Mouse (Mus musculus): ENCODE measurements around the gene Ptges3l. TPM values are rescaled to one million over a fixed set of nuclear protein-coding genes. Genes with fewer than 3 reads are reported as not detected.
"Not testable (repeated sequence)": the region's sequence is repeated elsewhere in the genome, so short reads cannot be mapped to it uniquely, and the experiment has no call there.

Gene Ptges3l
- total RNA-seq, 2 experiments from 2014 or later, result 37.4 to 39.7 TPM

DNA sequence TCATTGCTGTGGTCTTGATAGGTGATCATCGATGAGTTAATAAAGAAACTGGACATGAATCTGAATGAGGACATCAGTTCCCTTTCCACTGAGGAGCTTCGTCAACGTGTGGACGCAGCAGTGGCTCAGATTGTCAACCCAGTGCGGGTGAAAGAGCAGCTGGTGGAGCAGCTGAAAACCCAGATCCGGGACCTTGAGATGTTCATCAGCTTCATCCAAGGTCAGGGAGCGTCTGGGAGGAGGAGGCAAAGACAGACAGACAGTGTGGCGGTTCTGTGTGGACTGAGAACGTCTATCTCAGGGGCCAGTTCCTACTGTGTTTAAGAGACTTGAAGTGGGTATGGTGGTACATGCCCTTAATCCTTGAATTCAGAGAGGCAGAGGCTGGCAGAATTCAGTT is 6.2 kb upstream of the Ptges3l start:
- intact Hi-C loops (cut with DNase I), result no loop called here

DNA sequence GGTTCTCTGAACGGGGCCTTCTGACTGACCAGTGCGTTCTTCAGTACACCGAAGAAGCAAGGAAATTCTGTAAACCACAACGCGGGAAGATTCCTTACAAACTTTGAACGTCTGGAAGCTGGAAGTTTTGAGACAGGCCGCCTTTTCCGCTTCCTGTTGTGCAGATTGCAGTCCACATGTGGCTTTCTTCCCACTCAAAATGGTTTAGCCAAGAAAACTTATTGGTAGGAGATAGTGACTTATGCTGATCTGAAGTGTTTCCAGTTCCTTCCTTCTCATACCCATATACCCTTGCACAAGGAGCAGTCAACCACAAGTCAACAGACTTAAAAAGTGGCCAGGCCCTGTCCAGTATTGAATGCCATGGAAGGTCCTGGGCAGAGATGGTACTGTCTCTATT is 1.0 kb upstream of the Ptges3l start:
- intact Hi-C loops (cut with DNase I), result no loop called here
- DNase-seq, result no peak

More for the DNA sequence above, 6.2 kb upstream of the Ptges3l start:
- no peak for DNase-seq

DNA sequence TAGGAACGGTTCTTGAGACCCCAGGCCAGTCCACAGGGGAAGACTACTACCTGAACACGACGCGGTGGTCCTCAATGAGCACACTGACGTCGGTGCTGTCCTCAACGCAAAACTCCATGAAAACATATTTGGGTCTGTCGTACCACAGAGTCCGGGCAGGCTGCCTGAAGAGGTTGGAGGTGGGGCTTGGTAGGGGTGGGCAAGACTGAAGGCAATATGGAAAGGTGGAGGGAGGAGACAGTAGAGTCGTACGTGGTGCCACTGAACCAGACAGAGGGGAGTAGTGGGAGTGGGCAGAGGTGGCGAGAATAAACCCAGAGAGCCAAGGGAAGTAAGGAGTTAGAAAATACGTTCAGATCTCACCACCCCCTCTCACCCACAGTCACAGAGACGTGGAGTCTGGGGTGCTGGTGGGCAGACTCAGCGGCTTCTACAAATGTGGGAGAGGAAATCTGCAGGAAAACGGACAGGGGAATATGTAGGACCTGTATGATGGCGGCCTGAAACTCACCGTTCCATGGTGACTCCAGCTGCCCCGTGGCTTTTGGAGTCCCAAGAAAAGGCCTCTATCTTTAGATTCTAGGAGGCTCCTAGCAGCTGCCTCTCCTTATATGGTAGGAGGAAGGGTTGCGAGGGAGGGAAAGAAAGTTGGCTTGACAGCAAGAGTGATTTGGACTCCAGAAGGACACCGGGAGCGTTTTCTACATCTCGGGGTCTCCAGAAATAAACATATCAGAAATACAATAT is 855 bp downstream of the Ptges3l start, which contains the start of gene Gm27029:
Gene Gm27029 (minus strand): TSS at position 692 of the 747 bp plus-strand sequence.
- peak; percentile 52 to 54 for DNase-seq
- intact Hi-C loops (cut with DNase I), result no loop called here

DNA sequence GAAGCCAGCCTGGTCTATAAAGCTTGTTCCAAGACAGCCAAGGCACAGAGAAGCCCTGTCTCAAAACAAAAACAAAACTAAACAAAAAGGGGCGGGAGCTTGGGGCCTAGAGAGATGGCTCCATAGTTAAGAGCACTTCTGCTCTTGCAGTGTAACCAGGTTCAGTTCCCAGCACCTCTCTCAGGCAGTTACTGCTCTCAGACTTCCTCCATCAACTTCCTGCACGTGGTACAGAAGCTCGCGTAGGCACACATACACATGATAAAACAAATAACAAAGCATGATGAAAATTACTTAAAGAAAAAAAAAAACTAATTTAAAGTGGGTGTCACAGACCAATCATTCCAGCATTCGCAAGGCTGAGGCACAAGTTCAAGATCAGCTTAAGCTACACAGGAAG is 5.0 kb downstream of the Ptges3l start:
- no peak for DNase-seq

DNA sequence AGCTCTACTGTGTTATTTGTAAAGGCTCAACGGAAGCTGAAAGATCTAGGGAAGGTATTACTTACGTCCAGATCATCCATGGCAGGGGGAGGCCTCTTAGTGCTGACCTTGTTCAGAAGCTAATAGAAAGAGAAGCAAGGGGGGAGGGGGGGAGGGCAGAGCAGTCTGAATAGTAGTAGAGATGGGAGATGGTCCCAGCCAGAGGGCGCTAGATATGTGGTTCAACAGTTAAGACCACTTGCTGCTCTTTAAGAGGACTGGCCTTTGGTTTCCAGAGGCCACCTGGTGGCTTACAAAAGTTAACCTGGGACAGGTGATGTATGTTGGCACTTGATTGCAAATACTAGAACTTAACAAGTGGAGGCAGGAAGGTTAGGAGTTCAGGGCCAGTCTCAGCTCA is 5.5 kb downstream of the Ptges3l start:
- no peak for DNase-seq
- intact Hi-C loops (cut with DNase I), result no loop called here

More for the DNA sequence above, 5.0 kb downstream of the Ptges3l start:
- intact Hi-C loops (cut with DNase I), result no loop called here

DNA sequence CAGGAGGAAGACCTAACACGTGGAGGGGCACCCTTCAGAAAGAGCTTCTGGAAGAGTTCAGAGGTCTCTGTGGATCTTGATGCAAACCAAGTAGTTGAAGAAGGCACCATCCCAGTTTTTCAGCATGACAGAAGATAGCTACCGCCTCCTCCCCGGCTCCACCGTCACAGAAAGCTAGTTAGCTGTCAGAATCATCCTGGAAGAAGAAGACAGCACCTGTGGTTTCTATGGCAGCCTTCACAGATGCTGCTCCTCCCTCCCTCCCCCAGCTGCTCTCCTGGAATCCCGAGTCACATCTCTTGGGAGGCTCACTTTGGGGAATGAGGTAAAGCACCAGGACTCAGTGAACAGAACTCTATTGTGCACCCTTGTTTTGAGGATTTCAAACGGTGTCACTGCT is 6.1 kb downstream of the Ptges3l start:
- no peak for DNase-seq
- intact Hi-C loops (cut with DNase I), result no loop called here

DNA sequence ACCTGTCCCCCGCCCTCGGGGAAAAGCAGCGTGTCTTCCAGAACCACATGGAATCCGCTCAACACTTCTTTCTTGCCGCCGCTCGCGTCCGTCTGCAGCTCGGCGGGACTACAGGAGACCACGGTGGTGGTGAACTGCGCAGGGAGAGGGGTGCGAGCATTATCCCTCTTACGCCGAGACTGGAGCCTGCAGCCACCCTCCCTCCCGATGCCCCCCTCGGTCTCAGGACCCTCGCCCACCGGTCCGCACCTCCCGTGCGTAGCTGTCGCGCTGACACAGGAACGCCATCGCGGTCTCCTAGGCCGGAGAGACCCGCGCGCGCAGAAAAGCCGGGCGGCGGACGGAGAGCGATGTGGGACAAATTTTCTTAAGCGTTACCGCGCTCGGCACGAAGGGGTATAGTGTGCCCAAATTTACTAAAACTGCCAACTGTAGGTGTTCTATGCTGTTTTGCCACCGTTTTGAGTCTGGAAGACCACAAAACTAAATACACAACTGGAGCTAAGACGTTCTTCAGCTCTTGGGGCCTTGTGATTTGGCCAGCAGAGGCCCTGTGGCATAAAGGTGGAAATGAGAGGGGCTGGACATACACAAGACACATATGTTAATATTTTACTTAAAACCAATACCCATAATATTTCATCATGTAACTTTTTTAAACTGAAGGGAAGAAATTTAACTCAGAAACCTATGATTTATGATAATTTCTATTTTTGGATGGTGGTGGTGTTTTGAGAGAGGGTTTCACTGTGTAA is 7.9 kb downstream of the Ptges3l start, which contains the start of gene Aarsd1:
Gene Aarsd1 (minus strand): TSS at position 515 of the 755 bp plus-strand sequence.
- intact Hi-C loops (cut with DNase I), result no loop called here
- peak; percentile 91 to 93 for DNase-seq

DNA sequence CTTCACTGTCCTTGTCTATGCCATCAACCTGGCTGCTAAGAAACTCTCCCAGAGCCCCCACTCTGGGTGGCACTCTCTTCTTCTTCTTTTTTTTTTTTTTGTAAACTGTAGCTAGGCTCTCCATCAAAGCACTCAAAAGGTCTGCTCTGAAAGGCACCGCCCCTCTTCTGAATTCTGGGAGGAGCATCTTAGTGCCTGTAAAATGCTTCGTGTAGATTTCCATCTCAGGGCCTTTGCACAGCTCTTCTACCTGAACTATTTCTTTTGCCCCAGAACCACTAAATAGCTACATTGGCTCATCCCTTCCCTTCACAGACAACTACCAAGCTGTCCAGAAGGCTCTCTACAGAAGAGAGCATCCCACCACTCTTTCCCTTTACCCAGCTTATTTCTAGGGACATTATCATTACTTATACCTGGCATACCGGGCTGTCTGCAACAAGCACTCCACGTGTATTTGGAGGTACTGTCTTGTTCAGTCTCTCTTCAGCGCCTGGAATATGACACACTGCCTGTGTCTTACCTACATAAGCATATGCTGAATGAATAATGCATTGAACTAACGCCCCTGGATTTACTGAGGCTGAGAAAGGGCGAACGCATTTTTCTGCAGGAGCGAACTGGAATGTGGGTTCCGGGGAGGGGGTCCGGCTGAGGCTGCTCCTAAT is 8.6 kb downstream of the Ptges3l start:
- intact Hi-C loops (cut with DNase I), result no loop called here
- no peak for DNase-seq

DNA sequence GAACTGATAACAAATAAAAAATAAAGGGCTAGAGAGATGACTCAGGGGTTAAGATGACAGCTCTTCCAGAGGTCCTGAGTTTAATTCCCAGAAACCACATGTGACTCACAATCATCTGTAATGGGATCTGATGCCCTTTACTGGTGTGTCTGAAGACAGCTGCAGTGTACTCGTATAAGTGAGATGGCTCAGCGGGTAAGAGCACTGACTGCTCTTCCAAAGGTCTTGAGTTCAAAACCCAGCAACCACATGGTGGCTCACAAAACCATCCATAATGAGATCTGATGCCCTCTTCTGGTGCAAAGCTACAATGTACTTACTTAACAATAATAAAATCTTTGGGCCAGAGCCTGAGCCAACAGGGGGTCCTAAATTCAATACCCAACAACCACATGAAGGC is 9.8 kb downstream of the Ptges3l start:
- intact Hi-C loops (cut with DNase I), result no loop called here
- DNase-seq, result no peak

DNA sequence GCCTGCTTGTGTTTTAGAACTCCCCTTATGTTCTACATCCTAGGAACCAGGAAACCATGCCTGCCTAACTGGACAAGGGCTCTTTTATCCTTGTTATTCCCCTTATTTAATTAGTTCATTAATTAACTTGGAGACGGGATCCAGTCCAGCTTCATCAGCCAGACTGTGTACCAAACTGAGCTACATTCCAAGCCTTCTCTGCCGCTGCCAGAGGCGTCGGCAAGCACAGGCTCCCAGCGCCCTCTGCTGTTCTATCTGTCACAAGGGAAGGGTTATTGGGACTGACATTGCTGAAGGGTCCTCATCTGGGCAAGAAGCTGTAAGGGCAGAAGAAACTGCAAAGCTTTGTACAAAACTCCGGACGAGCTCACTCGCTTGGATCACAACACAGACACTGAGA is 30.0 kb downstream of the Ptges3l start:
- DNase-seq, result peak; percentile 82 to 89
- intact Hi-C loops (cut with DNase I), result loop anchor here (1.0 to 5.0 kb wide), 2 partner anchors 72 to 183 kb away; no protein-coding TSS in a partner anchor

DNA sequence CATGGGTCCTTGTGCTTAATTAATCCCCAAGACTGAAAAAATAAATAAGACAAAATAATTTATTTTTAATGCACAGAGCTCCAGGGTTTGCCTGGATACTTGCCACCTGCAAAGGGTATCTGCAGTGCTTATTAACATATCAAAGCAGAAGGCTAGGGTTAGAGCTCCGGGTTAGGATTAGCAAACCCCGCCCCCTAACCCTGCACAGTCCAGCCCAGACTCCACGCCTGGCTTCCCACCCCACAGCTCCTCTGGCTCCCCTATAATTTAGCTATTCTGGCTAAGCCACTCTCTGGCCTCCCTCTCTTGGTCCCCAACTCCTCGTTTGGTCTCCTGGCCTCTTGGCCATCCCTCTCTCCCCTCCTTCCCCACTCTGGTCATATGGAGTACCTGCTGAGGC is 43.3 kb downstream of the Ptges3l start:
- intact Hi-C loops (cut with DNase I), result no loop called here
- no peak for DNase-seq

DNA sequence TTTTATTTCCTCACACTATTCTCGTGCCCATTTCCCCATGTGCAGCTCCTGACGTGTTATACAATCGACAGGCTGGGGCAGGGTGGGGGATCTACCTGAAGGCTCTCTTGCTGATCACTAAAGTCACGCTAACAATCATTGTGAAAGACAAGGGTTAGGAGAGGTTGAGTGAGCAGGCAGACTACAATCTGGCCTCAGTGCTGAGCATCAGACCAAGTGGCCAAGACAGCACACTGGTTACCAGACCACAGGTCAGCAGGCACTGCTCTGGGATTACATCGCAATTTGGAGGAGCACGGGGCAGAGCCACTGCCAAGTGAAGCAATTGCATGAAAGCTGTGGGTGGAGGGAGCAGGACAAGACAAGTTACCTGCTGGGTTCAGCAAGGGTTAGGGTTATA is 46.2 kb downstream of the Ptges3l start:
- intact Hi-C loops (cut with DNase I), result no loop called here
- DNase-seq, result no peak

DNA sequence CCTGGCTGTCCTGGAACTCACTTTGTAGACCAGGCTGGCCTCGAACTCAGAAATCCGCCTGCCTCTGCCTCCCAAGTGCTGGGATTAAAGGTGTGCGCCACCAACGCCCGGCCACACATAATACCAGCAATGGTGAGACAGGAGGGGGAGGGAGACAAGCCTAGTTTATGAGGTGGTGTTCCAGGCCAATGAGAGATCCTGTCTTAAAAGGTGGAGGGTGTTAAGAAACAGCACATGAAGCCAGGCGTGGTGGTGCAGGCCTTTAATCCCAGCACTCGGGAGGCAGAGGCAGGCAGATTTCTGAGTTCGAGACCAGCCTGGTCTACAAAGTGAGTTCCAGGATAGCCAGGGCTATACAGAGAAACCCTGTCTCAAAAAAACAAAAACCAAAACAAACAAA is 46.9 kb downstream of the Ptges3l start:
- intact Hi-C loops (cut with DNase I); DNase-seq: not testable (repeated sequence)

DNA sequence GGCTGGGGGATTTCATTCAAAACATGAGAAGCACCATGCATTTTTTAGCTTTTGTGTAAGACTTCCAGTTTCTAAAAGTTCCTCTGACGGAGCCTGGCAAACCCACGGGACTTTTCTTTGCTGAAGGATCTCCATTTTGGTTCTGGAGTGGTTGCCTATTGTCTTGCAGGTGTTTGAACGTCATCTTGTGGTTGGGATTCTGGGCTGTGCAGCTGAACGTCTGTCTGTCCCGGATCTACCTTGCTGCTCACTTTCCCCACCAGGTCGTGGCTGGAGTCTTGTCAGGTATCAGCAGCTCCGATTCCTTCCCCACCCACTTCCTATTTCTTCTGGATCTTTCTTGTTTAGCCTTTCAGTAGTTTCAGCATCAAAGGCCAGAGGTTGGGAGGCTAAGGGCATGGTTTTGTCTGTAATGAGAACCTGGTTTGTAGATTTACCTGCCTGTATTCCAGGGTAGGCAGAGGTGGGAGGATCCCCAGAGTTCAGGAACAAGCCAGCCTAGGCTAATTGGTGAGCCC is 50.7 kb downstream of the Ptges3l start:
- no peak for DNase-seq
- intact Hi-C loops (cut with DNase I), result no loop called here

DNA sequence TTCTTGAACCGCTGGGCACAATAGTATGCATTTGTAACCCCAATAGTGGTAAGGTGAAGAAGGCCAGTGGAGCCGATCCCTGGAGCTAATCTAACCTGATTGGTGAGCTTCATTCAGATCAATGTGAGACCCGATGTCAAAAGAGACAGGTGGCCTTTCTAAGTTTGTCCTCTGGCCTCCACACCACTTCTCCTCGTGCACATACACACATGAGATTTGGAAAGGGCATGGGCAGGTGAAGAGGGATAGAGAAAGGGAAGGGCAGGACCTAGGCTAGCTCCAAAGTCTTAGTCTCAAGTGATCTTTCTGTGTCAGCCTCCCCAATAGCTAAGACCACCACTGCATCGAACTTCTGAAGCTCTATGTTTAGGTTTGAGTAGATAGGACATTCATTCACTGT is 55.0 kb downstream of the Ptges3l start:
- DNase-seq, result no peak
- intact Hi-C loops (cut with DNase I), result no loop called here

Small RNA genes lying within 50 kb of the gene (microRNA-seq; reads per million reads assigned to microRNA genes)
- 2.6 to 3.1 reads per million in 2 experiments for gene Mir6929

Other genes starting within 250 kb of the Ptges3l start
- gene Ccr10, start 249.9 kb downstream of the Ptges3l start, total RNA-seq (2021), result under 1 TPM; 0.14 to 0.20 TPM
- 10 to 100 TPM; 20.5 to 22.5 TPM for gene Ezh1, start 198.9 kb downstream of the Ptges3l start, total RNA-seq (2021)
- gene Ramp2, start 179.3 kb downstream of the Ptges3l start, total RNA-seq (2021), result 100 to 1,000 TPM; 146 to 180 TPM
- gene Vps25, start 171.6 kb downstream of the Ptges3l start, total RNA-seq (2021), result 100 to 1,000 TPM in 1 of 2 experiments, 10 to 100 TPM in 1; 97.5 to 111 TPM
- gene Wnk4, start 164.8 kb downstream of the Ptges3l start, total RNA-seq (2021), result 1 to 10 TPM; 5.7 to 7.6 TPM
- gene Cntd1, start 146.3 kb downstream of the Ptges3l start, total RNA-seq (2021), result under 1 TPM; 0.14 to 0.57 TPM
- gene Coa3, start 146.2 kb downstream of the Ptges3l start, total RNA-seq (2021), result 10 to 100 TPM; 84.2 to 92.6 TPM
- 100 to 1,000 TPM in 1 of 2 experiments, 10 to 100 TPM in 1; 94.3 to 109 TPM for gene Becn1, start 123.0 kb downstream of the Ptges3l start, total RNA-seq (2021)
- gene Psme3, start 109.1 kb downstream of the Ptges3l start, total RNA-seq (2021), result 10 to 100 TPM; 74.9 to 90.0 TPM
- 1 to 10 TPM; 2.5 to 3.1 TPM for gene Aoc2, start 100.3 kb downstream of the Ptges3l start, total RNA-seq (2021)
- 10 to 100 TPM; 39.0 to 49.9 TPM for gene Aoc3, start 94.7 kb downstream of the Ptges3l start, total RNA-seq (2021)
- gene G6pc, start 57.8 kb downstream of the Ptges3l start, total RNA-seq (2021), result not detected
- 10 to 100 TPM; 17.9 to 19.2 TPM for gene Aarsd1, start 7.7 kb downstream of the Ptges3l start, total RNA-seq (2021)
- gene Gm27029, start 537 bp downstream of the Ptges3l start, total RNA-seq (2021), result 1 to 10 TPM; 4.3 to 6.1 TPM
- gene Rundc1, start 248 bp downstream of the Ptges3l start, total RNA-seq (2021), result 10 to 100 TPM; 11.1 to 12.4 TPM
- gene Rpl27, start 17.0 kb upstream of the Ptges3l start, total RNA-seq (2021), result 10 to 100 TPM; 63.3 to 68.3 TPM
- gene Ifi35, start 23.1 kb upstream of the Ptges3l start, total RNA-seq (2021), result 10 to 100 TPM; 12.9 to 13.7 TPM
- 1 to 10 TPM; 6.5 to 8.4 TPM for gene Rnd2, start 39.7 kb upstream of the Ptges3l start, total RNA-seq (2021)
- 10 to 100 TPM; 50.1 to 50.4 TPM for gene Vat1, start 40.9 kb upstream of the Ptges3l start, total RNA-seq (2021)
- gene Brca1, start 126.6 kb upstream of the Ptges3l start, total RNA-seq (2021), result 1 to 10 TPM; 2.8 to 4.7 TPM
- 100 to 1,000 TPM; 100 TPM for gene Nbr1, start 126.8 kb upstream of the Ptges3l start, total RNA-seq (2021)
- gene Tmem106a, start 156.9 kb upstream of the Ptges3l start, total RNA-seq (2021), result 1 to 10 TPM; 3.1 to 4.2 TPM
- not detected for gene Gm11634, start 173.9 kb upstream of the Ptges3l start, total RNA-seq (2021)
- 10 to 100 TPM; 34.4 to 36.9 TPM for gene Rdm1, start 201.9 kb upstream of the Ptges3l start, total RNA-seq (2021)
- gene Arl4d, start 240.2 kb upstream of the Ptges3l start, total RNA-seq (2021), result 10 to 100 TPM; 22.6 to 27.5 TPM